Mouse (Mus musculus): ENCODE results near the gene Serpina3c. TPM values are rescaled to one million over a fixed set of nuclear protein-coding genes. Genes with fewer than 3 reads are reported as not detected.

Serpina3c gene
- under 1 TPM in 1 of 2 experiments, not detected in 1; 0.32 TPM for total RNA-seq (2021)
- long read RNA-seq, experiment 1 = 0 reads
- long read RNA-seq, experiment 2 = 0 reads

GRCm38 (mm10) chr12:104153656-104154055 lies at the start of gene Serpina3c:
TSS of gene Serpina3c (minus strand) at chr12:104153870.
- no peak for DNase-seq (ENCODE audit: low spot score in 2 of 2)

GRCm38 (mm10) chr12:104190852-104191251 lies 37.2 kb upstream of the Serpina3c start:
- DNase-seq (ENCODE audit: low spot score in 2 of 2) = no peak

GRCm38 (mm10) chr12:104189246-104189645 lies 35.6 kb upstream of the Serpina3c start:
- DNase-seq (ENCODE audit: low spot score in 2 of 2) = no peak

GRCm38 (mm10) chr12:104186041-104186581 lies 32.4 kb upstream of the Serpina3c start:
- no peak for DNase-seq (ENCODE audit: low spot score in 2 of 2)

- no peak for DNase-seq (ENCODE audit: low spot score in 2 of 2)
Measured at GRCm38 (mm10) chr12:104185046-104185445, 31.4 kb upstream of the Serpina3c start.

- no peak for DNase-seq (ENCODE audit: low spot score in 2 of 2)
Measured at GRCm38 (mm10) chr12:104178987-104179386, 25.3 kb upstream of the Serpina3c start.

- no peak for DNase-seq (ENCODE audit: low spot score in 2 of 2)
Measured at GRCm38 (mm10) chr12:104178577-104178976, 24.9 kb upstream of the Serpina3c start.

GRCm38 (mm10) chr12:104175636-104176035 lies 22.0 kb upstream of the Serpina3c start:
- peak in 1 of 2 experiments; percentile 33 for DNase-seq (ENCODE audit: low spot score in 2 of 2)

GRCm38 (mm10) chr12:104174747-104175146 lies 21.1 kb upstream of the Serpina3c start:
- no peak for DNase-seq (ENCODE audit: low spot score in 2 of 2)

- no peak for DNase-seq (ENCODE audit: low spot score in 2 of 2)
Measured at GRCm38 (mm10) chr12:104153041-104153645, 527 bp downstream of the Serpina3c start.

- no peak for DNase-seq (ENCODE audit: low spot score in 2 of 2)
Measured at GRCm38 (mm10) chr12:104151989-104152388, 1.7 kb downstream of the Serpina3c start.

- no peak for DNase-seq (ENCODE audit: low spot score in 2 of 2)
Measured at GRCm38 (mm10) chr12:104145571-104145970, 8.1 kb downstream of the Serpina3c start.

- DNase-seq (ENCODE audit: low spot score in 2 of 2) = no peak
Measured at GRCm38 (mm10) chr12:104143286-104143685, 10.4 kb downstream of the Serpina3c start.

- no peak for DNase-seq (ENCODE audit: low spot score in 2 of 2)
Measured at GRCm38 (mm10) chr12:104142427-104142826, 11.2 kb downstream of the Serpina3c start.

GRCm38 (mm10) chr12:104141506-104141905 lies 12.2 kb downstream of the Serpina3c start:
- DNase-seq (ENCODE audit: low spot score in 2 of 2) = no peak

- DNase-seq (ENCODE audit: low spot score in 2 of 2) = no peak
Measured at GRCm38 (mm10) chr12:104140543-104141103, 13.0 kb downstream of the Serpina3c start.

- DNase-seq (ENCODE audit: low spot score in 2 of 2) = no peak
Measured at GRCm38 (mm10) chr12:104138216-104138615, 15.5 kb downstream of the Serpina3c start.

- no peak for DNase-seq (ENCODE audit: low spot score in 2 of 2)
Measured at GRCm38 (mm10) chr12:104131041-104131440, 22.6 kb downstream of the Serpina3c start.

GRCm38 (mm10) chr12:104127696-104128095 lies 26.0 kb downstream of the Serpina3c start, which contains the start of gene Serpina3b:
TSS of gene Serpina3b (plus strand) at chr12:104127996.
- DNase-seq (ENCODE audit: low spot score in 2 of 2) = no peak

GRCm38 (mm10) chr12:104125021-104125560 lies 28.6 kb downstream of the Serpina3c start:
- DNase-seq (ENCODE audit: low spot score in 2 of 2) = no peak

- DNase-seq (ENCODE audit: low spot score in 2 of 2) = no peak
Measured at GRCm38 (mm10) chr12:104123996-104124395, 29.7 kb downstream of the Serpina3c start.

- DNase-seq (ENCODE audit: low spot score in 2 of 2) = no peak
Measured at GRCm38 (mm10) chr12:104123097-104123496, 30.6 kb downstream of the Serpina3c start.

Measured in layer of hippocampus, postnatal 14 days (tissue).